Mouse (Mus musculus) kidney, embryonic 15.5 days (tissue): ENCODE results near the gene 2010111I01Rik. TPM values are rescaled to one million over a fixed set of nuclear protein-coding genes. Genes with fewer than 3 reads are reported as not detected.

Experiments used
- ATAC-seq: fragments of 200-750 bp; cut with Nextera tagmentation; replicated peaks from 2 replicates; pipeline ENCODE4 v1.8.0; 2017; ENCODE audit warnings: moderate TSS enrichment; ENCODE audit not compliant: low FRiP score
- H3K27ac ChIP-seq: fragments of 300-500 bp; sonication (generic); 2 replicates; pipeline ENCODE4 v1.5.1; 2015; ENCODE audit warnings: mild to moderate bottlenecking, inconsistent platforms
- H3K27me3 ChIP-seq: fragments of 300-500 bp; sonication (generic); 2 replicates; pipeline ENCODE4 v1.6.1; 2015; ENCODE audit warnings: inconsistent platforms
- H3K36me3 ChIP-seq: fragments of 300-500 bp; sonication (generic); 2 replicates; pipeline ENCODE4 v1.6.1; 2015; ENCODE audit warnings: inconsistent platforms
- H3K4me1 ChIP-seq: fragments of 300-500 bp; sonication (generic); 2 replicates; pipeline ENCODE4 v1.6.1; 2015; ENCODE audit warnings: inconsistent platforms
- H3K4me2 ChIP-seq: fragments of 300-500 bp; sonication (generic); 2 replicates; pipeline ENCODE4 v1.6.1; 2015; ENCODE audit warnings: moderate library complexity, mild to moderate bottlenecking, inconsistent platforms
- H3K4me3 ChIP-seq: fragments of 300-500 bp; sonication (generic); replicated peaks from 2 replicates; pipeline ENCODE4 v1.5.1; 2015; ENCODE audit warnings: mild to moderate bottlenecking, inconsistent platforms
- H3K9ac ChIP-seq: fragments of 300-500 bp; sonication (generic); 2 replicates; pipeline ENCODE4 v1.6.1; 2015; ENCODE audit warnings: mild to moderate bottlenecking, inconsistent platforms
- H3K9me3 ChIP-seq: fragments of 300-500 bp; sonication (generic); replicated peaks from 2 replicates; pipeline ENCODE4 v1.6.1; 2016; ENCODE audit warnings: inconsistent platforms
- WGBS: fragments of 180-500 bp; shearing (Covaris S2); methylation state at CpG from one replicate; pipeline ENCODE4 v1.1.7; 2015; ENCODE audit warnings: mixed read lengths; 5-methylcytosine and 5-hydroxymethylcytosine counted together
- polyA plus RNA-seq: library from polyadenylated mRNA; unstranded; fragments of >200 nt; fragmentation: Nextera tagmentation; extraction: Ambion mirVana; gene quantifications from 2 replicates; pipeline ENCODE4 v1.2.1, GENCODE M21; 2015

The 2010111I01Rik gene
- polyA plus RNA-seq, 1 experiment from 2014 or later, result 128 TPM

DNA sequence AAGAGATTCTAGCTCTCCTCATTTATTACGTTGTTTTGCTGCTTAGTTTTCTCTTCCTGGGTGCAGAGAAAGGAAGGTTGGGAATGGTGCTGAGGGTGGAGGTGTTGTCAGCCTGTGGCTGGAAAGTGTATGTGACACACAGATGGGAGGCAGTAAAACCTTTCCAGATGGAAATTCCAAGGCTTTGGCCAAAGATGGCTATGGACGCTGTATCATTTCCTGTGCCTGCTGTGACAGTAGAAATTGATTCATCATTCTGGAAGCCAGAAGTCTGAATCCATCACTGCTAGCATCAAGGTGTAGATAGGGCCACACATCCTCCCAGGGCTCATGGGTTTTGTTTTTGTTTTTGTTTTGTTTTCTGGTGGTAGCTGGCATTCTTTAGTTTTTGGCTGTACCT is 141.9 kb downstream of the 2010111I01Rik start:
- Histone ChIP-seq H3K9me3 (no peaks in the 10 kb centered on the region), H3K27me3 (no peaks in the 10 kb centered on the region), H3K4me3 (no peak overlapping the region), H3K4me2 (no peak overlapping the region), H3K27ac (no peak overlapping the region), H3K9ac (no peak overlapping the region), H3K36me3 (no peaks in the 10 kb centered on the region), H3K4me1 (0 out of 2 replicates have a peak, but pooled peaks cover 5% of the 10 kb centered on the region)
- 61% methylated on average over 2 of the region's 2 CpGs for WGBS
- ATAC-seq, result no peak

DNA sequence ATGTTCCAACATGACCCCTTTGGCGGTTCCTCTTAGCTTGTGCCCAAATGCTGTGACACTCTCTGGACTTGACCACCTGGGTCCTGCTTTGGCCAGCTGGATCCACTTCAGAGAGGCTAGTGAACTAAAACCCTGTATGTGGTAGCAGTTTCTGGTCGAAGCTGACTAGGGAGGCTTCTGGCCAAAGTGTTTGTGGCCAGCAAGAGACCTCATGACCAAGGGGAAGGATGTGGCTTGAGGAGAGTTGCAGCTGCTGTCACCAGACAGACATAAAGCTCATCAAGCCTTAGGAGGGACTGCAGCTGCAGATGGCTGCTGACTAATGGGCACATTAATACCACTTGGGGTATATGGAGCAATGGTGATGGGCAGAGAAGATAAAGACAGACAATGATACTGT is 143.9 kb downstream of the 2010111I01Rik start:
- no peak for ATAC-seq
- H3K27me3 ChIP-seq, result no peaks in the 10 kb centered on the region
- H3K27ac ChIP-seq, result no peak overlapping the region
- H3K36me3 ChIP-seq, result no peaks in the 10 kb centered on the region
- H3K9ac ChIP-seq, result no peak overlapping the region
- no peaks in the 10 kb centered on the region for H3K9me3 ChIP-seq
- peaks cover 17% of the 10 kb centered on the region for H3K4me1 ChIP-seq
- H3K4me2 ChIP-seq, result no peak overlapping the region
- 72% methylated on average over 2 of the region's 2 CpGs for WGBS
- no peak overlapping the region for H3K4me3 ChIP-seq

DNA sequence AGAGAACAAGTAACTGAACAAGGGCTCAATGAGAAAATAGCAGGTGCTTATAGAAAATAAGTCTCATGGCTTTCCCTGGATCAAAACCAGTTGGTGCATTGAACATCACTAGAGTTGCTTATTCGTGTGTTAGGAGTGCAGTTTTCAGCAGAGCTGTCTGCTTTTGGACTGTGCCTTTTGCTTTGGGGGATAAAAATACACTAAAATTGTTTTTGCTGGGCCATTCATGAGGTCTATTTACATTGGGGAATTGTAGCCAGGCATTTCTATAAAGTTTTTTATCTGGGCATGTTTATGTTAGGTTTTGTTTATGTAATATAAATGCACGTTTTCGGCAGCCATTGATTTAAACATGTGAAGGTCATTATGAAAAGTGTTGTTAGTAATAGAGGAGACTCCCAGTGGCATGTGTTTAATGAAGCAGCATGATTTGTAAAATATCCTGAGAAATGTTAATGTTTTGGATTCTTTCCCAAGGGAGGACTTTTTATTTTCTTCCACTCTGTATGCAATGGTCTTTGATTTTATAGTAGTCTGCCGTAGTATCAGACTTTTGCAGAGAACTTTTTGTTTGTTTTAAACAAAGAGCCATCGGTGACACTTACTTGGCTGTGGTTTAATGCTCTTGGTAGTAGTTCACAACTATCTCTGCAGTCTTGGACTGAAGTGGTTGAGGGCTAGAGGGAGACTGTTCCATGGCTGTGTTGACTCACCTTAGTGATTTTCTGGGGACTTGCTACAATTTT is 146.8 kb downstream of the 2010111I01Rik start:
- no peak overlapping the region for H3K9ac ChIP-seq
- no peak for ATAC-seq
- no peaks in the 10 kb centered on the region for H3K9me3 ChIP-seq
- H3K36me3 ChIP-seq, result no peaks in the 10 kb centered on the region
- 47% methylated on average over 5 of the region's 5 CpGs for WGBS
- H3K27me3 ChIP-seq, result no peaks in the 10 kb centered on the region
- no peak overlapping the region for H3K4me3 ChIP-seq
- H3K4me1 ChIP-seq, result peaks cover 30% of the 10 kb centered on the region
- H3K27ac ChIP-seq, result peak overlapping the region; percentile 79
- no peak overlapping the region for H3K4me2 ChIP-seq

DNA sequence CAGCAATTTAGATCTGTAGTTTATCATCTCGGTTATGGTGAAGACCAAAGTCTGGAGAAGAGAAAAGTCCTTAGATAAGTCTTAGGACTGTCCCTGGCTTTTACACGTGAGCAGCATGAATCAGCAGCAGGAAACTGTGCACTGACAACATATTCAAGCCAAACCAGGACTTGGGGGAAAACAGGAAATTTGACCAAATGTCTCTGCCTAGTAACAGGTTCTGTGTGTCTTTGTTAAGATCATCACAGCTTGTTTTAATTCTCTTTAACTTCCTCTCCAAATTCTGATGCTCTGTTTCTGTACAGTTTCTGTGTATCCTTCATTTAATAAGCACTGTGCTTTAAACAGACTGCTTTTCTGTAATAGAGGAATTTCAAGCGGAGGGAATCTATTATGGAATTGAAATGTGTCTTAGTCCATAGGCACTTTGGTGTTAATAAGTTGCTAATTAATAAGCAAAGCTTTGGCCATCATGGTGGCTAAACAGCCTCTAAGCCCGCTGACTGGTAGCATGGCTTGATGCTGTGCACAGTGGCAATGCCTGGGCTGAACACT is 147.4 kb downstream of the 2010111I01Rik start:
- no peak for ATAC-seq
- no peaks in the 10 kb centered on the region for H3K9me3 ChIP-seq
- peaks cover 30% of the 10 kb centered on the region for H3K4me1 ChIP-seq
- peak overlapping the region; percentile 79 for H3K27ac ChIP-seq
- no peaks in the 10 kb centered on the region for H3K27me3 ChIP-seq
- no peak overlapping the region for H3K9ac ChIP-seq
- H3K36me3 ChIP-seq, result no peaks in the 10 kb centered on the region
- 64% methylated on average over 4 of the region's 4 CpGs for WGBS
- H3K4me2 ChIP-seq, result no peak overlapping the region
- H3K4me3 ChIP-seq, result no peak overlapping the region

DNA sequence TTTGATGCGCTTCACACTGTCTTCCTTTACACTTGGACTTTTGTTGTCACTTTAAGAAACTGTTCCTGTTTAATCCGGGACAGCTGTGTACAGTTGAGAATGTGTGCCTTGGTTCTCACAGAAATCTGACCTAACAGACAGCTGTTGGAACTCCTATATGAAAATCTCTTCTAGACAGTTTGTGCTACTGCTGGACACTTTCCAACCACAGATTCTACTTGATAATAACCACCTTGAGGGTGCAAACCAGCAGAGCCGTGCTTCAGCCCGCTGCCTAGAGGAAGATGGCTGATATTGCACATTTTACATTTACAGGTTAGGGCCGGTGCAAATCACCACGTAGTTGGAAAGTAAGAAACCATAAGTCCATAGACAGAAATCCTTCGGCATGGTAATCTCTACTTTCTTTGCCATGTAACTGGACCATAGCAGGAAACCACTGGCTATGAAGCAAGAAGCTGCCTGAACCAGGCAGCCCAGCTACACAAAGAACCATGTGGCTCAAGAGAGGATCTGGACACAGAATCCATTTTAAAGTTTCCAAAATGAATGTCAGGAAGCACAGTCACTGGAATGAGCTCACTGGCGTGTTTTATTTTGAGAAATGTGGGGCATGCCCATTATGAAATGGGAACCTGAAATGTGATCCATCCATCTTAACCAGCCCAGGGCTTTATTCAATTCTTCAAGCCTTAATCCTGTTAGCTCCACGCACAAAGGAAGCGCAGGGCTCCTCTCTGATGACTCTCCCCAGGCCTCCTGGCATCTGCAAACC is 148.1 kb downstream of the 2010111I01Rik start:
- H3K27me3 ChIP-seq, result no peaks in the 10 kb centered on the region
- H3K9ac ChIP-seq, result no peak overlapping the region
- H3K4me3 ChIP-seq, result no peak overlapping the region
- WGBS, result 51% methylated on average over 10 of the region's 10 CpGs
- peaks cover 30% of the 10 kb centered on the region for H3K4me1 ChIP-seq
- H3K9me3 ChIP-seq, result no peaks in the 10 kb centered on the region
- no peak overlapping the region for H3K4me2 ChIP-seq
- peak; percentile 59; the same call in 1 of the 2 replicates for ATAC-seq
- H3K36me3 ChIP-seq, result no peaks in the 10 kb centered on the region
- peak overlapping the region; percentile 79 for H3K27ac ChIP-seq

DNA sequence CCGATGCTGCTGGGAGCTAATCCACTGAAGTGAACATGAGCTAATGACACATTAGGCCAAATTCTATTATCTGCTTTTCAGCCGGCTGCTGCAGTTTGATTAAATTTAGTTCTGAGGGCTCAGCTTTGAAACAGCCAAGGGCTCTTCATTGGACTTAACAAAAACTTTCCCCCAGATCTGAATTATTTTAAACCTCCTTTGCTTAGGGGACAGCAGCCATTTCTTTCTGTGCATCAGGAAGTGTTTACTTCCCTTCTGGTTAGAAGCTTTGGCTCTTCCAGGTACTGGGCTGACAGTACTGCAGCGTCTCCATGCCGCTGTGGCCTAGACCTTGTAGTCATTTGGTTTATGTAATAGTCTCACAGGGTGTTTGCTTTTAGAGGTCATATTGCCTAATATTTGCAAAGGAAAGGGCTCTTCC is 149.2 kb downstream of the 2010111I01Rik start:
- Histone ChIP-seq H3K9ac (no peak overlapping the region), H3K9me3 (no peaks in the 10 kb centered on the region), H3K4me1 (peaks cover 30% of the 10 kb centered on the region), H3K27me3 (no peaks in the 10 kb centered on the region), H3K36me3 (no peaks in the 10 kb centered on the region), H3K4me2 (no peak overlapping the region), H3K4me3 (no peak overlapping the region), H3K27ac (no peak overlapping the region)
- 77% methylated on average over 4 of the region's 4 CpGs for WGBS
- no peak for ATAC-seq

DNA sequence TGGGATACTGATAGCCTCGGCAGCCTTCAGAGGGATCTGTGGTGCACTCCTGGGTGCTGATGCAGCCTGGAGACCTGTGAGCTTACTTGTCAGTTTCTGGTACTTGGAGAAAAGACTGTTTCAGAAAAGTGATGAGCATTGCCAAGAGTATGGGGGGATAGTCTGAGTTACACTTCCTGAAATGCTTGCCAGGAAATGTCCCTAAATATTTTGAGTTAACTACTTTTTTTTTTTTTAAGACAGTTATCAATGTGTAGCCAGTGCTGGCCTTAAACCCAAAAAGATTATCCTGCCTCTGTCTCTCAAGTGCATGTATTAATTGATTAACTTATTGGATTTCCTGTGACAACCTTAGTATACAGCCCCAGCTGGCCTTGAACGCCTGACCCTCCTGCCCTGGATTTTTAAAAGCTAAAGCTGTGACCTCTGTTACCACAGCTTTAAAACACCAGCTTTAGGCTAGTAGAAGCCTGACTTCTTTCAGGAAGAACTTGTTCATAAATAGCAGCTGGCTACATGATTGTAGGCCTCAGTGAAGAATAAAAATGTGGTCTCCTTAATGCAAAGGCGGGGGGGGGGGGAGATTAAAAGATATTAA is 150.6 kb downstream of the 2010111I01Rik start:
- Histone ChIP-seq H3K4me2 (no peak overlapping the region), H3K27me3 (no peaks in the 10 kb centered on the region), H3K9me3 (no peaks in the 10 kb centered on the region), H3K36me3 (no peaks in the 10 kb centered on the region), H3K27ac (no peak overlapping the region), H3K9ac (no peak overlapping the region), H3K4me3 (no peak overlapping the region), H3K4me1 (peaks cover 30% of the 10 kb centered on the region)
- 83% methylated on average over 3 of the region's 3 CpGs for WGBS
- ATAC-seq, result no peak

DNA sequence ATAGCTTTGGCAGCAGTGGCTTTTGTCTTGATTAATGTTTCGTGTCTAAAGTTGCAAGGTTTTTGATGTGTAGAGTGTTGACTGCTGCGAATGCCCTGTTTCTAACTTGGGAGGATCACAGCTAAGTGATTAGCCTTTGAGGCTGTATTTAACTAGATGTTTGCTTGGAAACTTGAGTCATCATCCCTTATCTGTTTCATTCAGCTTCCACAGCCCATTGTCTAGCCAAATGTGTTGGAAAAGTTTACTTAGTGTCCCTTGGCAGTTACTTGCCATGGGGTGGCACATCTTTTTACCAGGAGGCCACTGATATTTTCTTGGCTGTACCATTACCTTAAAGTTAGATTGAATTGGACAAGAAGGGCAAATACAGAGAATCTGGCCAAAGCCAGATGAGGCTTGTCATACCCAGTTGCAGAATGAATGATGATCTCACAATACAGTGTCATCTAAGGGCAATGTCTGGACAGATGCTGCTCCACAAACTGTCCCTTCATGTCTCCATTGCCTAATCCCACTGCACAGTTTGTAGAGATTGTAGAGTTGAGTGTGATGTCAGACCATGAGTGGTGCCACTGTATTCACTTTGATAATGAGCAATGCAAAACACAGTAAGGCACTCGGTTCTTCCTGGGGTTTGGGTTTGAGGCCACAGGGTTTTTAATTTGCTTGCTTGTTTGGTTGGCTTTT is 152.9 kb downstream of the 2010111I01Rik start:
- Histone ChIP-seq H3K27me3 (no peaks in the 10 kb centered on the region), H3K9me3 (no peaks in the 10 kb centered on the region), H3K4me1 (peaks cover 19% of the 10 kb centered on the region), H3K27ac (no peak overlapping the region), H3K9ac (no peak overlapping the region), H3K36me3 (no peaks in the 10 kb centered on the region), H3K4me2 (no peak overlapping the region), H3K4me3 (no peak overlapping the region)
- WGBS, result 56% methylated on average over 3 of the region's 3 CpGs
- ATAC-seq, result no peak

DNA sequence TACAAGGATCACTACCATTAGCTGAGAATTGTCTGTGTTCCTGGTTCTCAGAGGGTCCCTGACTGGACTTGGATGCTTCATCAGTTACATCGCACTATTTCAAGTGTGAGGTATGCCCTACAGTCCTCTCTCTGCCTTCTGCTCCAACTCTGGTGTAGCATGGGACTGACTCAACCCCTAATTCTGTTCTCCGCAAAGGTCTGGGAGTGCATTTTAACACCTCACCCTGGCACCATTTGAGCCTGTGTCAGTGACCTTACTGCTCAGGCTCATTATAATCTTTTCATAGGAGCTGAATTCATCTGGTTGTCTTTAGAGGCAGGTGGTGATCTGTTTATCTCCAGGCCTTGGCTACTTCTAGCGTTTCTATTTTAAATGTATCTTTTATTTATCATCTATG is 154.0 kb downstream of the 2010111I01Rik start:
- Histone ChIP-seq H3K4me1 (peaks cover 13% of the 10 kb centered on the region; the same call in 1 of the 2 replicates), H3K36me3 (no peaks in the 10 kb centered on the region), H3K9me3 (no peaks in the 10 kb centered on the region), H3K9ac (no peak overlapping the region), H3K4me3 (no peak overlapping the region), H3K4me2 (no peak overlapping the region), H3K27ac (no peak overlapping the region), H3K27me3 (no peaks in the 10 kb centered on the region)
- no peak for ATAC-seq
- 70% methylated on average over 3 of the region's 3 CpGs for WGBS

DNA sequence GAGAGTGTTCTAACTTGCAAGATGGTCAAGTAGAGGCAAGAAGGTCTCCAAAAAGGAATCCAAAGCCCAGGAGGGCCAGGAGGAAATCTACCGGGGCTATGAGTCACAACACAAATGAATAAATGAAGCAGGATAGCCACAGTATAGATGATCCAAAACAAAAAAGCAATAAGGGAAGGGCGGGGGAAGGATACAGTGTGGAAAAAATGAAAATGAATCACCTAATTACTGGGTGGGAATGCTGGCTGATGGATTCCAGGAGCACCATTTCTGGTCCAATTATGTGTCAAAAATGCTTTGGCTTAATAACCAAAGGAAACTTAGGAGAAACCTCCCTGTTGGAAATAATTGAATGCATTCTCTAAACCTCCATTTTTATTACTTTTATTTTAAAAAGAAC is 155.6 kb downstream of the 2010111I01Rik start:
- 86% methylated on average over 2 of the region's 2 CpGs for WGBS
- Histone ChIP-seq H3K4me3 (no peak overlapping the region), H3K27me3 (no peaks in the 10 kb centered on the region), H3K4me2 (no peak overlapping the region), H3K9me3 (no peaks in the 10 kb centered on the region), H3K27ac (no peak overlapping the region), H3K9ac (no peak overlapping the region), H3K4me1 (0 out of 2 replicates have a peak, but pooled peaks cover 2% of the 10 kb centered on the region), H3K36me3 (no peaks in the 10 kb centered on the region)
- ATAC-seq, result no peak

DNA sequence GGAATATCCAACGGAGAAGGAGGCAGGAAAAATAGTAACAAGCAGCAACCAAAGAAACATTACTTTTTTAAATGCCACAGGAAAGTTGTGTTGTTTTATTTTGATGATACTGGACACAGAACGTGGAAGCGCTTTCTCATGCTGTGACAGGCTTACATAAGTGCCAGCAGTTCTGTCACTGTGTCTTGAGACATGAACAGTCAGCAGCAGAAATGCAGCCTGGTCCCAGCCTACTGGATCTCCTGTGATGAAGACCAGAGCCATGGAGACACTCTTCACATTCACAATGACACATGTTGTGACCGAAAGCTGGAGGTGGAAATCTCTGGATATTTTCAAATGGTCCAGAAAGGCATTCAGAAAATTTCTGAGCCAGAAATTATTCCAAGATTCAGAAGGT is 157.1 kb downstream of the 2010111I01Rik start:
- 75% methylated on average over 4 of the region's 4 CpGs for WGBS
- ATAC-seq, result no peak
- no peaks in the 10 kb centered on the region for H3K27me3 ChIP-seq
- no peak overlapping the region for H3K9ac ChIP-seq
- H3K4me1 ChIP-seq, result no peaks in the 10 kb centered on the region
- no peak overlapping the region for H3K4me3 ChIP-seq
- no peaks in the 10 kb centered on the region for H3K36me3 ChIP-seq
- no peak overlapping the region for H3K4me2 ChIP-seq
- H3K9me3 ChIP-seq, result no peaks in the 10 kb centered on the region
- no peak overlapping the region for H3K27ac ChIP-seq
